Mouse (Mus musculus) megakaryocyte, embryonic 14.5 days (primary cell): ENCODE data around the gene Hist1h2ai.

Experiments used
- FLI1 ChIP-seq: IDR thresholded peaks from 2 replicates; pipeline ENCODE4 v1.6.1; 2012; ENCODE audit warnings: low read length, inconsistent platforms, mixed read lengths
- GATA1 ChIP-seq: IDR thresholded peaks from 3 replicates; pipeline ENCODE4 v1.6.1; 2012; ENCODE audit warnings: mixed read lengths, low read length, inconsistent platforms, borderline replicate concordance

DNA sequence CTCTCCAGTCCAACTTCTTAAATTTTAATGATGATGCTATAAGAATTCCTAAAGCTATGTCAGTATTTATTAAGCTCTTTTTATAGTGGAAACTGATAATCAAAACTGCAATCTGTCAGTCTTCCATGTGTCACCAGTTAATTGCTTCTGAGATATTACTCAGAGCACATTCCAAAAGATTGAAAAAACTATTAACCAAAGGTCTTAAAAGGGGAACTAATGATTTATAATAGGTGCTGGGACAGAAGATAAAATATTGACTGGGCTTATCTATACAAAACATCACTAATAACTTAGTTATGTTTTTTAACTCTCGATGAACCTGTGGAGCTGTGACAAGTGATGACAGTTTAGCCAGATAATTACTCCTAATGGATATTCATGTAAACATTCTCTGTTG is 28.8 kb downstream of the Hist1h2ai start:
- TF ChIP-seq GATA1 (no peak), FLI1 (no peak)
